17 mouse cellular contexts compared by ENCODE assay signal in the genomic region with DNA sequence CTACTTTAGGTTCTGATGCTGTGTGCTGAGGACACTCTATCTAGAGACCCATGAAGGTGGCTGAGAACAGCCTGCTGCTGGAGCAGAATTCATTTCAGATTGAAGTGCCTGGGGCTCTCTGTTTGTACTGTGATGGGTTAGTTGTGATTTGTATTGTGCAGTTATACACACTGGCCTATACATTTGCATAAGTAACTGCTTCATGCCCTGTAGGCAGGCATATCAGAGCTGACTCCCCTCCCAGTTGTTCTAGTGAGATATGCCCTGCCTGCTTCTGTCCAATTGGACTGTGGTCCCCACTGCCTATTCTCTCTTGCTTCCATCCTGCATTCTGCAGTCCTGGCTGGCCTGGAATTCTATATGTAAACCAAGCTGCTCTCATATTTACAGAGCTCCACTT.
A peak's percentile ranks its signal among the peaks of the same experiment; 100 is the strongest.
DNase-seq lines count a peak whose midpoint lies in the region; ATAC-seq lines count a peak whose summit lies in the region.
"Had no signal": no experiment of that assay in that cellular context is flagged by ENCODE, and none has a peak within 500 bp of the region (broad histone marks: within the 10 kb centered on the region; RNA-seq: fewer than 3 reads in every experiment).

No protein-coding gene starts in this region.

- H3K27me3 ChIP-seq in forebrain, embryonic 10.5 days (ENCODE audit: poor library complexity, severe bottlenecking), result no peaks in the 10 kb centered on the region
- H3K27me3 ChIP-seq in forebrain, embryonic 11.5 days (ENCODE audit: control insufficient read depth, insufficient read depth, low read length), result no peaks in the 10 kb centered on the region
- no peaks in the 10 kb centered on the region for H3K27me3 ChIP-seq in hindbrain, embryonic 11.5 days (ENCODE audit: control insufficient read depth, insufficient read depth, low read length)
- no peaks in the 10 kb centered on the region for H3K27me3 ChIP-seq in midbrain, embryonic 12.5 days
- H3K27me3 ChIP-seq in neural tube, embryonic 15.5 days (replicated peaks), result no peaks in the 10 kb centered on the region
- H3K27me3 ChIP-seq: liver, embryonic 15.5 days; megakaryocyte, embryonic 14.5 days had no signal

- no peaks in the 10 kb centered on the region for H3K36me3 ChIP-seq in forebrain, embryonic 10.5 days (replicated peaks)
- H3K36me3 ChIP-seq in forebrain, embryonic 11.5 days (ENCODE audit: control insufficient read depth, insufficient read depth, low read length), result no peaks in the 10 kb centered on the region
- H3K36me3 ChIP-seq in hindbrain, embryonic 11.5 days (ENCODE audit: control insufficient read depth, insufficient read depth, low read length), result no peaks in the 10 kb centered on the region
- no peaks in the 10 kb centered on the region for H3K36me3 ChIP-seq in midbrain, embryonic 12.5 days
- H3K36me3 ChIP-seq in neural tube, embryonic 15.5 days, result no peaks in the 10 kb centered on the region
- H3K36me3 ChIP-seq: limb, embryonic 13.5 days; liver, embryonic 15.5 days had no signal

- no peak for ATAC-seq in forebrain, embryonic 11.5 days (replicated peaks; ENCODE audit: low FRiP score)
- no peak for ATAC-seq in hindbrain, embryonic 11.5 days (ENCODE audit: low FRiP score)
- ATAC-seq in midbrain, embryonic 12.5 days (ENCODE audit: low FRiP score, low read depth), result no peak
- 0 out of 2 replicates have a peak, but pooled peaks have one; percentile 25 for ATAC-seq in neural tube, embryonic 15.5 days (ENCODE audit: low FRiP score)

- no peak overlapping the region for H3K9ac ChIP-seq in forebrain, embryonic 11.5 days (ENCODE audit: low read length)
- H3K9ac ChIP-seq in hindbrain, embryonic 11.5 days (ENCODE audit: low read depth, low read length), result no peak overlapping the region
- H3K9ac ChIP-seq in midbrain, embryonic 12.5 days (replicated peaks), result no peak overlapping the region
- H3K9ac ChIP-seq in neural tube, embryonic 15.5 days (replicated peaks), result no peak overlapping the region
- H3K9ac ChIP-seq: heart, embryonic 13.5 days; limb, embryonic 13.5 days; liver, embryonic 15.5 days had no signal

- H3K27ac ChIP-seq in forebrain, embryonic 10.5 days, result peak overlapping the region; percentile 1; the same call in 1 of the 2 replicates
- no peak overlapping the region for H3K27ac ChIP-seq in forebrain, embryonic 11.5 days (ENCODE audit: low read depth, low read length)
- H3K27ac ChIP-seq in hindbrain, embryonic 11.5 days (ENCODE audit: low read depth, low read length), result peak overlapping the region; percentile 7
- peak overlapping the region; percentile 47 for H3K27ac ChIP-seq in midbrain, embryonic 12.5 days (replicated peaks)
- H3K27ac ChIP-seq in neural tube, embryonic 15.5 days (replicated peaks), result peak overlapping the region; percentile 65
- H3K27ac ChIP-seq: heart, embryonic 13.5 days; left cerebral cortex, adult 2 months; limb, embryonic 13.5 days; liver, embryonic 15.5 days had no signal

- H3K4me2 ChIP-seq in forebrain, embryonic 11.5 days (ENCODE audit: low read depth, low read length, severe bottlenecking), result no peak overlapping the region
- H3K4me2 ChIP-seq in hindbrain, embryonic 11.5 days (replicated peaks; ENCODE audit: low read depth, low read length), result no peak overlapping the region
- H3K4me2 ChIP-seq in midbrain, embryonic 12.5 days (replicated peaks), result no peak overlapping the region
- no peak overlapping the region for H3K4me2 ChIP-seq in neural tube, embryonic 15.5 days
- H3K4me2 ChIP-seq: heart, embryonic 13.5 days; limb, embryonic 13.5 days; liver, embryonic 15.5 days had no signal

- no peak for DNase-seq in forebrain, embryonic 10.5 days (ENCODE audit: extremely low spot score, low spot score)
- no peak for DNase-seq in forebrain, embryonic 11.5 days (ENCODE audit: low spot score)
- DNase-seq in hindbrain, embryonic 11.5 days (ENCODE audit: low spot score), result no peak
- no peak for DNase-seq in thymus, postnatal 14 days
- DNase-seq in cerebellum, adult 9-10 months, result no peak
- DNase-seq in frontal cortex, adult 2 months (ENCODE audit: extremely low spot score in 1 of 2, low spot score in 1 of 2), result no peak
- DNase-seq: adrenal gland, adult 8-10 months; cerebellum, adult 2 months; kidney, adult 2 months; lung, postnatal 10 days had no signal

- H3K9me3 ChIP-seq in forebrain, embryonic 10.5 days, result no peaks in the 10 kb centered on the region
- no peaks in the 10 kb centered on the region for H3K9me3 ChIP-seq in forebrain, embryonic 11.5 days (ENCODE audit: control insufficient read depth, low read length)
- H3K9me3 ChIP-seq in hindbrain, embryonic 11.5 days (ENCODE audit: control insufficient read depth, low read length), result no peaks in the 10 kb centered on the region
- no peaks in the 10 kb centered on the region for H3K9me3 ChIP-seq in midbrain, embryonic 12.5 days
- H3K9me3 ChIP-seq in neural tube, embryonic 15.5 days (replicated peaks), result no peaks in the 10 kb centered on the region
- H3K9me3 ChIP-seq: heart, embryonic 13.5 days; limb, embryonic 13.5 days; liver, embryonic 15.5 days; megakaryocyte, embryonic 14.5 days had no signal

- no peak overlapping the region for H3K4me3 ChIP-seq in forebrain, embryonic 10.5 days
- no peak overlapping the region for H3K4me3 ChIP-seq in forebrain, embryonic 11.5 days (ENCODE audit: low read depth, low read length)
- no peak overlapping the region for H3K4me3 ChIP-seq in hindbrain, embryonic 11.5 days (ENCODE audit: low read depth, low read length)
- H3K4me3 ChIP-seq in midbrain, embryonic 12.5 days, result no peak overlapping the region
- H3K4me3 ChIP-seq in neural tube, embryonic 15.5 days (replicated peaks), result no peak overlapping the region
- H3K4me3 ChIP-seq: heart, embryonic 13.5 days; left cerebral cortex, adult 2 months; limb, embryonic 13.5 days; liver, embryonic 15.5 days; megakaryocyte, embryonic 14.5 days had no signal

- peaks cover 13% of the 10 kb centered on the region; the same call in 1 of the 2 replicates for H3K4me1 ChIP-seq in forebrain, embryonic 10.5 days
- peaks cover 2% of the 10 kb centered on the region; the same call in 1 of the 2 replicates for H3K4me1 ChIP-seq in forebrain, embryonic 11.5 days (replicated peaks; ENCODE audit: control insufficient read depth, insufficient read depth, low read length)
- no peaks in the 10 kb centered on the region for H3K4me1 ChIP-seq in hindbrain, embryonic 11.5 days (replicated peaks; ENCODE audit: control insufficient read depth, insufficient read depth, low read length)
- H3K4me1 ChIP-seq in midbrain, embryonic 12.5 days, result peaks cover 19% of the 10 kb centered on the region
- peaks cover 26% of the 10 kb centered on the region for H3K4me1 ChIP-seq in neural tube, embryonic 15.5 days
- H3K4me1 ChIP-seq: limb, embryonic 13.5 days; liver, embryonic 15.5 days; megakaryocyte, embryonic 14.5 days had no signal
